Mouse (Mus musculus) myocyte (in vitro differentiated cells): Measurements from ENCODE around the gene Tktl2.

ENCODE experiments used
- MAX ChIP-seq: IDR thresholded peaks from one replicate; pipeline ENCODE4 v1.6.1; 2011; ENCODE audit warnings: low read depth, mild to moderate bottlenecking, control low read depth
- POLR2A ChIP-seq: IDR thresholded peaks from one replicate; pipeline ENCODE4 v1.6.1; 2011; ENCODE audit warnings: low read depth, mild to moderate bottlenecking, control low read depth, moderate library complexity; ENCODE audit not compliant: insufficient read length
- TCF12 ChIP-seq: IDR thresholded peaks from one replicate; pipeline ENCODE4 v1.6.1; 2011; ENCODE audit warnings: mild to moderate bottlenecking, control low read depth; ENCODE audit not compliant: poor library complexity, insufficient read depth, severe bottlenecking

- no peak for TF ChIP-seq POLR2A
- no peak for TF ChIP-seq TCF12
- TF ChIP-seq MAX, result no peak
Measured at GRCm38 (mm10) chr8:66490624-66491023, 20.9 kb upstream of the Tktl2 start.
